Mouse (Mus musculus) megakaryocyte, embryonic 14.5 days (primary cell): ENCODE measurements around the gene Scrn2. TPM values are rescaled to one million over a fixed set of nuclear protein-coding genes. Genes with fewer than 3 reads are reported as not detected.

Experiments
- H3K27me3 ChIP-seq: replicated peaks from 2 replicates; pipeline ENCODE3; 2012; ENCODE audit warnings: inconsistent platforms
- H3K36me3 ChIP-seq: replicated peaks from 2 replicates; pipeline ENCODE3; 2012; ENCODE audit warnings: low read length, inconsistent platforms, mixed read lengths
- H3K4me1 ChIP-seq: 2 replicates; pipeline ENCODE4 v1.6.1; 2012; ENCODE audit warnings: inconsistent platforms
- H3K4me3 ChIP-seq: replicated peaks from 2 replicates; pipeline ENCODE3; 2012; ENCODE audit warnings: moderate library complexity, mild to moderate bottlenecking, inconsistent platforms
- H3K9me3 ChIP-seq: 2 replicates; pipeline ENCODE4 v1.6.1; 2012; ENCODE audit warnings: inconsistent platforms
- FLI1 ChIP-seq: IDR thresholded peaks from 2 replicates; pipeline ENCODE4 v1.6.1; 2012; ENCODE audit warnings: low read length, inconsistent platforms, mixed read lengths
- GATA1 ChIP-seq: IDR thresholded peaks from 3 replicates; pipeline ENCODE4 v1.6.1; 2012; ENCODE audit warnings: mixed read lengths, low read length, inconsistent platforms, borderline replicate concordance
- polyA plus RNA-seq: library from polyadenylated mRNA; stranded (reverse); fragments of >175 nt; gene quantifications from 2 replicates; pipeline ENCODE4 v1.2.3, GENCODE M21; 2012; ENCODE audit warnings: low replicate concordance; ENCODE audit not compliant: insufficient read depth

Gene Scrn2
- polyA plus RNA-seq: 4.5 and 11.2 TPM in 2 replicates

- TF ChIP-seq FLI1: no peak
- no peak; the same call in 2 of the 3 replicates for TF ChIP-seq GATA1
- Histone ChIP-seq H3K9me3 (no peaks in the 10 kb centered on the region), H3K4me1 (peaks cover 38% of the 10 kb centered on the region), H3K4me3 (peak within 1 kb of the TSS; percentile 94), H3K27me3 (peaks cover 11% of the 10 kb centered on the region), H3K36me3 (peaks cover 16% of the 10 kb centered on the region)
Observed at GRCm38 (mm10) chr11:97029686-97030417, at the start of gene Scrn2. Gene Scrn2, plus strand, starts transcription at chr11:97029938.

DNA sequence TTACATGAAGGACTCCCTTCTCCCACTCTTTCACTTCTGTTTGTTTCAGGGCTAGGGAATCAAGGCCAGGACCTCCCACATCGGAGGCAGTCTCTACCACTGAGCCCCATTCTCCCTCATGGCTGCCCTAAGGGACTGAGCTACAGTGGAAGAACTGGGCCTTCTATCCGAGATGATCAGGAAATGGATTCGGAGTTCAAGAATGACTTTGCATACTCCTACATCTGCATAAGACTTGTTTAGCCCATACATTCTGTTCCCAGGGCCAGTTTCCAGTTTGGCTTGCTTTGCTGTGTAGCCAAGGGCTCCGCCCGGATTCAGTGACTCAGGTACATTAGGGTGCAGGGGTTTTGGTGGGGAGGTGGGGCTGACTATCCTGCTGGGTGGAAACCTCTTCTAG lies 49.7 kb upstream of the Scrn2 start:
- Histone ChIP-seq H3K4me1 (peaks cover 55% of the 10 kb centered on the region), H3K4me3 (no peak overlapping the region), H3K36me3 (no peaks in the 10 kb centered on the region), H3K27me3 (peaks cover 26% of the 10 kb centered on the region), H3K9me3 (no peaks in the 10 kb centered on the region)
- TF ChIP-seq GATA1: no peak
- no peak for TF ChIP-seq FLI1

DNA sequence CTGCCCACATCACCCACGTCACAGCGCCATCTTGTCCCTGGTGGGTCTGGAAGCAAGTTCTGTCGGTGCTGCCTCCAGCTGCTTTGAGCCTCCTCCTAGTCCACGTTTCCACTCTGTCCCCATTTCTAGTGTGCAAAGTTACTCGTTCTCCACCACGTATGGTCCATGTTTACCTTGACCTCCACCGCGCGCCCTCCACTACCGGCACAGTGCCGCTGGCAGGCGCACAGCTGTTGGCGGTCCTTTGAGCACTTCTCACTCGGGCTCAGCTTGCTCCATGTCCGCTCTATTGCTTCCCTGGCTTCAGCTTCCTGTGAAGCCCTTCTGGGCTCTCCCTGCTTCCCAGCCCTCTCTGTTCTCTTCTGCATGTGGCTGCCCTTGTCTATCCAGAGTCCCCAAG lies 48.3 kb upstream of the Scrn2 start:
- Histone ChIP-seq H3K36me3 (no peaks in the 10 kb centered on the region), H3K9me3 (no peaks in the 10 kb centered on the region), H3K4me3 (no peak overlapping the region), H3K4me1 (peaks cover 41% of the 10 kb centered on the region), H3K27me3 (peaks cover 37% of the 10 kb centered on the region)
- TF ChIP-seq GATA1: no peak
- no peak for TF ChIP-seq FLI1

- H3K36me3 ChIP-seq: no peaks in the 10 kb centered on the region
- peaks cover 48% of the 10 kb centered on the region for H3K4me1 ChIP-seq
- TF ChIP-seq GATA1: no peak
- TF ChIP-seq FLI1: no peak
- peaks cover 43% of the 10 kb centered on the region for H3K27me3 ChIP-seq
- no peaks in the 10 kb centered on the region for H3K9me3 ChIP-seq
- H3K4me3 ChIP-seq: peak overlapping the region; percentile 86
Observed at GRCm38 (mm10) chr11:96982355-96982754, 47.4 kb upstream of the Scrn2 start.

DNA sequence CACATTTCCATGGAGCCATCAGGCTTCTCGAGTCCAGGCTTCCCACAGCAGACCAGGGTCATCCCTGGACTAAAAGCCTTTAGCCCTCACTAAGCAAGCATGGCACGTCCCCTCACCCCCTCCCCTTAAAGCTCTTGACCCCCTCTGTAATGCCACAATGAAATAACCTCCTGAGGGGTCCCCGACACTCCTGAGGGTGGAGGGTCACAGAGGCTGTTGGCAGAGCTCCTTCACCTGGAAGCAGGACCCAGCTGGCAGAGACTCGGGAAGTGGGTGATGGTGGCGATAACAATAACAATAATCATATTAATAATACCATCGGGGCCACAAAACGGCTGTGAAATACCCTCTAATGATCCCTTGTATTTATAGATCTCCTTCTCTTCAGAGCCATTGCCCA lies 46.9 kb upstream of the Scrn2 start, which contains the start of gene Sp2:
Gene Sp2, minus strand, starts transcription at position 101 of the 400 bp plus-strand sequence.
- Histone ChIP-seq H3K4me1 (peaks cover 53% of the 10 kb centered on the region), H3K27me3 (peaks cover 47% of the 10 kb centered on the region), H3K4me3 (peak within 1 kb of the TSS; percentile 86), H3K9me3 (no peaks in the 10 kb centered on the region), H3K36me3 (no peaks in the 10 kb centered on the region)
- TF ChIP-seq GATA1: no peak
- TF ChIP-seq FLI1: no peak

DNA sequence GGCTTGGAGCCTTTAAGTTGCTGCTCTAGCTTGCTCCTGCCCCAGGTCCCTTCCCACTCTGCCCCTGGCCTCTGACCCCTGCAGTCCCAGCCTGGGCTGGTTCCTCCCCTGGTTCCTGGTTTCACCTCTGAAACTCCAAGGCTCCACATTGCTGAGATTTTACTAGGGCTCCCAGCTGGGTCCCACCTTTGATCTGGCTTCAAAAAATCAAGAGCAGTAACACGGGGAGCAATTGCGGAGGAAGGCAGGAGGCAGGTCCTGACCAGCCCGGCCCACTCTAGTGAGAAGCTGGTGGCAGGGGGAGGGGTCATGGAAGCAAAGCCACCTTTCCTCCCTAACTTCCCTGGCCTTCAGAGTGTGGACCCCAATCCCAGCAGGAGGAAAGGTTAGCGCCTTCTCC lies 44.8 kb upstream of the Scrn2 start:
- peaks cover 55% of the 10 kb centered on the region for H3K4me1 ChIP-seq
- peaks cover 8% of the 10 kb centered on the region for H3K9me3 ChIP-seq
- H3K27me3 ChIP-seq: peaks cover 57% of the 10 kb centered on the region
- TF ChIP-seq FLI1 (no peak), GATA1 (no peak)
- H3K36me3 ChIP-seq: no peaks in the 10 kb centered on the region
- no peak overlapping the region for H3K4me3 ChIP-seq

GRCm38 (mm10) chr11:96986463-96986862 lies 43.3 kb upstream of the Scrn2 start:
- H3K9me3 ChIP-seq: peaks cover 8% of the 10 kb centered on the region
- H3K36me3 ChIP-seq: no peaks in the 10 kb centered on the region
- TF ChIP-seq FLI1 (no peak), GATA1 (no peak)
- no peak overlapping the region for H3K4me3 ChIP-seq
- H3K4me1 ChIP-seq: peaks cover 59% of the 10 kb centered on the region
- H3K27me3 ChIP-seq: peaks cover 55% of the 10 kb centered on the region

- H3K27me3 ChIP-seq: peaks cover 51% of the 10 kb centered on the region
- TF ChIP-seq FLI1 (no peak), GATA1 (no peak)
- peak overlapping the region; percentile 88 for H3K4me3 ChIP-seq
- no peaks in the 10 kb centered on the region for H3K36me3 ChIP-seq
- H3K4me1 ChIP-seq: peaks cover 61% of the 10 kb centered on the region
- H3K9me3 ChIP-seq: peaks cover 8% of the 10 kb centered on the region
Observed at GRCm38 (mm10) chr11:96987873-96988655, 41.7 kb upstream of the Scrn2 start.

- peaks cover 44% of the 10 kb centered on the region for H3K27me3 ChIP-seq
- H3K4me3 ChIP-seq: no peak overlapping the region
- no peak for TF ChIP-seq FLI1
- peaks cover 8% of the 10 kb centered on the region for H3K9me3 ChIP-seq
- H3K4me1 ChIP-seq: peaks cover 95% of the 10 kb centered on the region
- H3K36me3 ChIP-seq: no peaks in the 10 kb centered on the region
Observed at GRCm38 (mm10) chr11:96991501-96991900, 38.2 kb upstream of the Scrn2 start.
